Mouse (Mus musculus) liver, postnatal 0 days (tissue): Measurements from ENCODE around the gene Slc7a7. TPM values are rescaled to one million over a fixed set of nuclear protein-coding genes. Genes with fewer than 3 reads are reported as not detected.

Source experiments
- ATAC-seq: fragments of 200-750 bp; cut with Nextera tagmentation; 2 replicates; pipeline ENCODE4 v1.8.0; 2017; ENCODE audit warnings: mild to moderate bottlenecking, moderate library complexity
- DNase-seq: peaks from one replicate; pipeline ENCODE4 v3.0.0-alpha.2; 2016
- H3K27ac ChIP-seq: fragments of 300-500 bp; sonication (generic); 2 replicates; pipeline ENCODE4 v1.5.1; 2014; ENCODE audit warnings: antibody characterized with exemption, moderate library complexity, mild to moderate bottlenecking, low read depth
- H3K27me3 ChIP-seq: fragments of 300-500 bp; sonication (generic); 2 replicates; pipeline ENCODE4 v1.6.1; 2014; ENCODE audit warnings: low read length, control low read depth, mixed read lengths; ENCODE audit not compliant: insufficient read depth
- H3K36me3 ChIP-seq: fragments of 300-500 bp; sonication (generic); replicated peaks from 2 replicates; pipeline ENCODE4 v1.6.1; 2014; ENCODE audit warnings: mild to moderate bottlenecking, control low read depth, low read length, moderate library complexity, mixed read lengths; ENCODE audit not compliant: insufficient read depth
- H3K4me1 ChIP-seq: fragments of 300-500 bp; sonication (generic); 2 replicates; pipeline ENCODE4 v1.6.1; 2014; ENCODE audit warnings: antibody characterized with exemption, mild to moderate bottlenecking, control low read depth; ENCODE audit not compliant: insufficient read depth
- H3K4me2 ChIP-seq: fragments of 300-500 bp; sonication (generic); 2 replicates; pipeline ENCODE4 v1.6.1; 2014; ENCODE audit warnings: low read depth, mild to moderate bottlenecking, low read length, moderate library complexity, mixed read lengths
- H3K4me3 ChIP-seq: fragments of 300-500 bp; sonication (generic); 2 replicates; pipeline ENCODE4 v1.5.1; 2014; ENCODE audit warnings: low read depth, low read length
- H3K9ac ChIP-seq: fragments of 300-500 bp; sonication (generic); replicated peaks from 2 replicates; pipeline ENCODE4 v1.6.1; 2014; ENCODE audit warnings: mild to moderate bottlenecking, moderate library complexity
- H3K9me3 ChIP-seq: fragments of 300-500 bp; sonication (generic); 2 replicates; pipeline ENCODE4 v1.6.1; 2016; ENCODE audit warnings: mild to moderate bottlenecking, control low read depth, low read length, mixed read lengths
- CTCF ChIP-seq: sonication (generic); IDR thresholded peaks from 2 replicates; pipeline ENCODE4 v1.5.1; 2016; ENCODE audit warnings: antibody characterized with exemption, low read depth
- EP300 ChIP-seq: IDR thresholded peaks from 2 replicates; pipeline ENCODE4 v1.6.1; 2016; ENCODE audit warnings: antibody characterized with exemption, low read depth, mild to moderate bottlenecking
- WGBS: fragments of 180-500 bp; shearing (Covaris S2); extraction: QIAGEN DNeasy Blood & Tissue Kit; methylation state at CpG from one replicate; pipeline ENCODE4 v1.1.7; 2014; ENCODE audit not compliant: insufficient replicate concordance; 5-methylcytosine and 5-hydroxymethylcytosine counted together
- polyA plus RNA-seq: library from polyadenylated mRNA; unstranded; fragments of >200 nt; fragmentation: Nextera tagmentation; extraction: Ambion mirVana; gene quantifications from 2 replicates; pipeline ENCODE4 v1.2.1, GENCODE M21; 2015

Gene Slc7a7
- polyA plus RNA-seq, 1 experiment from 2014 or later = 5.1 TPM

DNA sequence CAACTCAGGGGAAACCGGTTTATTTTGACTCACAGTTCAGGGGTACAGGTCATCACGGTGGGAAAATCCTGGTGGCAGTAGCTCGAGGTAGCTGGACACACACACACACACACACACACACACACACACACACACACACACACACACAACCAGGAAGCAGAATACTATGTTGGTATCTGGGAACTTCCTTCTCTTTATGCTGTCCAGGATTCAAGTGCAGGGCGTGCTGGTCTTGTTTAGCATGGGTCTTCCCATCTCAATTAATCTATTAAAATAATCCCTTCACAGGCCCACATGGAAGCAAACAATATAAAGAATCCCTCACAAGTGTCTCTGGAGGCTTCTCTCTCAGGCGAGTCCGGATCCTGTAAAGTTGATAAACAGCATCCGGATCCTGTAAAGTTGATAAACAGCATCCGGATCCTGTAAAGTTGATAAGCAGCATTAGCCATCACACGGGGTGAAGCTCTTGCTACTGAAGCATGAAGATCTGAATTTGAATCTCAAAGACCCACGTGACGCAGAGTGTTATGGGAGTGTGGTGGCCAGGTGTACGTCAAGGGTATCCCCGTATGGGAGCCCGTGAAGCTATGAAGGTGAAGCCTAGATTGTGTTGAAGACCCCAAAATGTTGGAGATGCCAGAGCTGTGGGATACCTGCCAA lies 40.5 kb upstream of the Slc7a7 start:
- ATAC-seq = no peak
- Histone ChIP-seq H3K4me2 (no peak overlapping the region), H3K9ac (no peak overlapping the region), H3K9me3 (no peaks in the 10 kb centered on the region), H3K36me3 (no peaks in the 10 kb centered on the region), H3K4me3 (no peak overlapping the region), H3K27me3 (no peaks in the 10 kb centered on the region), H3K4me1 (peaks cover 17% of the 10 kb centered on the region), H3K27ac (no peak overlapping the region)
- TF ChIP-seq CTCF (no peak), EP300 (0 out of 2 replicates have a peak, but pooled peaks have one; percentile 23)
- no peak for DNase-seq
- WGBS = 72% methylated on average over 14 of the region's 14 CpGs

DNA sequence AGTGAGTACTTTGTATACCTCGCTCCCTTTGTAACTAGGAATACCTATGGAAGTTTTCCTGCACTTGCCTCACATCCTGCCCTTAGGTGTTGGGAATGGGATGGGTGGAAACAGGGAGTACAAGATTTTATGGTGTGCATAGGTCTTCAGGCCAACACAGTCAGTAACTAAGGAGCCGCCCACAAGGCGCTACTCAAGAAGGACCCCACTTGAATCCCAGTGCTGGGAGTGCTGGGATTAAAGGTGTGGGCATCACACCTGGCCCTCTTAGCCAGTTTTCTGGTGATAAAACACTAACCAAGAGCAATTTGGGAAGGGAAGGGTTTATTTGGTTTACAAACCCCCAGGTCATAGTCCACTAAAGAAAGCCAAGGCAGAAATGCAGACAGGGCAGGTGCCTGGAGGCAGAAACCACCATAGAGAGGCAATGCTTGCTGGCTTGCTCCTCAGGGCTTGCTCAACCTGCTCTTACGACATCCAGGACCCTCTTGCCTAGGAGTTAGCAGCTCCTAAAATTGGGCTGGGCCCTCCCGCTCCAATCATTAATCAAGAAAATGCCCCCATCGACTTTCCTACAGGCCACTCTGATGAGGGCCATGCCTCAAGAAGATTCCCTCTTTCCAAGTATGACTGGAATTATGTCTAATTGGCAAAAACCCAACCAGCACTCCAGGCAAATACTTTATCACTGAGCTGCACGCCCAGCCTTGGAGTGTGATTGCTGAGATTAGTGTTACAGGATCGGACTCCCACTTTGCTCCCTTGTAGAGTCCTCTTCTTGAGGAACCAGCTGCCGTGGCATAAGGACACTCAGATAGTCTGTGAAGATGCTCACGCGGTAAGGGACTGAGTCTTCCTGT lies 37.3 kb upstream of the Slc7a7 start:
- Histone ChIP-seq H3K4me1 (peaks cover 6% of the 10 kb centered on the region; the same call in 1 of the 2 replicates), H3K9me3 (no peaks in the 10 kb centered on the region), H3K4me3 (no peak overlapping the region), H3K27me3 (no peaks in the 10 kb centered on the region), H3K36me3 (no peaks in the 10 kb centered on the region), H3K4me2 (no peak overlapping the region), H3K9ac (no peak overlapping the region), H3K27ac (no peak overlapping the region)
- ATAC-seq = no peak
- WGBS = 63% methylated on average over 11 of the region's 11 CpGs
- no peak for TF ChIP-seq CTCF
- no peak for TF ChIP-seq EP300
- no peak for DNase-seq

- no peak overlapping the region for H3K9ac ChIP-seq
- no peaks in the 10 kb centered on the region for H3K27me3 ChIP-seq
- no peak overlapping the region for H3K27ac ChIP-seq
- no peak for ATAC-seq
- no peak for TF ChIP-seq EP300
- no peak for TF ChIP-seq CTCF
- H3K4me3 ChIP-seq = no peak overlapping the region
- WGBS = 73% methylated on average over 9 of the region's 9 CpGs
- H3K9me3 ChIP-seq = no peaks in the 10 kb centered on the region
- H3K4me1 ChIP-seq = peaks cover 6% of the 10 kb centered on the region; the same call in 1 of the 2 replicates
- no peak for DNase-seq
- no peaks in the 10 kb centered on the region for H3K36me3 ChIP-seq
- H3K4me2 ChIP-seq = no peak overlapping the region
Observed at GRCm38 (mm10) chr14:54453566-54453965, 36.0 kb upstream of the Slc7a7 start.

DNA sequence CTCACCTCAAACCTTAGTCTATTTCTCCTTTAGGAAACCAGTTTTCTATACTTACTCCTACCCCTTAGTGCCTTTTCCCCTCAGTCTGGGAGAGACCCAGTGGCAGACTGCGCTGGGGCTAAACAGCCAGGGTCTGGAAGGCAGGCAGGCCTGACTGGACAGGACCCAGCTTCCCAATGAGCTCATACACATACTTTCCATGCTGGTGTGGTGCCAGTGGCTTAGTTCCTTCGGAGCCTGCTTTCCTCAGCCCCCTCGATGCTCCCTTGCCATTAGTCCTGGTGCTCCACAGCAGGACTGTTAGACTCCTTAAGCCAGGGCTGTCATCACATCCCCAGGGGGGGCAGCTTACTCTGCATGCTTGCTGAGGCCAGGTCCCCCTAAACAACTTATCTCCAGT lies 27.9 kb upstream of the Slc7a7 start:
- Histone ChIP-seq H3K4me3 (no peak overlapping the region), H3K9ac (no peak overlapping the region), H3K4me2 (no peak overlapping the region), H3K27me3 (no peaks in the 10 kb centered on the region), H3K27ac (no peak overlapping the region), H3K4me1 (peaks cover 3% of the 10 kb centered on the region), H3K36me3 (no peaks in the 10 kb centered on the region; the same call in none of the 2 replicates), H3K9me3 (no peaks in the 10 kb centered on the region)
- ATAC-seq = no peak
- no peak for TF ChIP-seq CTCF
- TF ChIP-seq EP300 = no peak
- WGBS = 64% methylated on average over 3 of the region's 3 CpGs
- DNase-seq = no peak

DNA sequence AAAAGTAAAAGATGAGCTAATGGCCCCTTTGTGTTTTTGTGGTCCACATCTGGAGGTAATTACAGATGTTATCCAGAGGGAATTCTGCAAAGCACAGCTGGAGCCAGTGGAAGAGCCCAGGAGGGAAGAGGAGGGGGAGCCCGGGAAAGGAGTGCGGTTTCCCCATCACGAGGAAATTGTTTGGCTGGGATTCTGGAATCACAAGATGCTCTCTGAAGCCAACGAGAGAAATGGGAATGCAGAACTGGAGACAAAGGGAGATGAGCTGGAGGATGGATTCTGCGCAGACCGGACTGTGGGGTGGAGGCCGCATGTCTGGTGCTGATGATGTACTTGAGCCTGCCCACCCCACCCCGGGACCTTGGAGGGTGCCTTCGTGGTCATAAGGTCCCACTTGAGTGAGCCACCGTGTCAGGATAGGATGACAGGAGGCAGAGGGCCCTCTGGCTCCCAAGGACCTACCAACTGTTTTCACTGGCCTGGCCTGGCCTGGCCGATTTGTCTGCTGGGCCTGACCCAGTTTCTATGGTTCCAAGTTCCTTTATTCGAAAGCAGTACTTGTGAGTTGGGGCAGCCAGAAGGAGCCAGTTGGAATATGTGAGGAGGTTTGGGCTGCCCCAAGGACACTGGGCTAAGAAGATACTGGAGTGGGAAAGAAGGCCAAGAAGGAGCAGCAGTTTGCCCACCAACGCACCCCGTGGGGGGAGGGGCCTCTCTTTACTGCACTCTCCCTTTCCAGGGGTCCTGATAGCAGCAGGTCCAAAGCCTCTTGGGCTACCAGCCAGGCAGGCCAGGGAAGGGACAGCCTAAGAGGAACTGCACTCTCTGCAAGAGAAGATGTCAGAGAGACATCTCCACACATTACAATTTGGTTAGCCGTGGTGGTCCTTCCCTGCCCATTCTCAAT lies 26.4 kb upstream of the Slc7a7 start:
- peaks cover 3% of the 10 kb centered on the region for H3K4me1 ChIP-seq
- 73% methylated on average over 15 of the region's 15 CpGs for WGBS
- H3K9ac ChIP-seq = no peak overlapping the region
- TF ChIP-seq CTCF (no peak), EP300 (no peak)
- H3K36me3 ChIP-seq = peaks cover 13% of the 10 kb centered on the region
- no peaks in the 10 kb centered on the region for H3K27me3 ChIP-seq
- ATAC-seq (no peak), DNase-seq (no peak)
- no peak overlapping the region for H3K4me3 ChIP-seq
- no peaks in the 10 kb centered on the region for H3K9me3 ChIP-seq
- no peak overlapping the region for H3K4me2 ChIP-seq
- no peak overlapping the region for H3K27ac ChIP-seq

GRCm38 (mm10) chr14:54443196-54443595 lies 25.6 kb upstream of the Slc7a7 start:
- Histone ChIP-seq H3K27ac (no peak overlapping the region), H3K9me3 (no peaks in the 10 kb centered on the region), H3K27me3 (no peaks in the 10 kb centered on the region), H3K4me3 (no peak overlapping the region), H3K4me1 (peaks cover 3% of the 10 kb centered on the region), H3K9ac (no peak overlapping the region), H3K36me3 (peaks cover 20% of the 10 kb centered on the region), H3K4me2 (no peak overlapping the region)
- WGBS = 34% methylated on average over 3 of the region's 3 CpGs
- TF ChIP-seq CTCF = no peak
- no peak for TF ChIP-seq EP300
- ATAC-seq (peak; percentile 55; the same call in 1 of the 2 replicates), DNase-seq (no peak)
